Mouse (Mus musculus): ENCODE measurements around the gene Arrdc1. TPM values are rescaled to one million over a fixed set of nuclear protein-coding genes. Genes with fewer than 3 reads are reported as not detected.

Arrdc1 gene
- polyA plus RNA-seq, 1 experiment: 15.2 TPM

- no peaks in the 10 kb centered on the region for H3K4me1 ChIP-seq (ENCODE audit: control insufficient read depth, insufficient read depth, low read length)
- TF ChIP-seq POLR2A (IDR thresholded peaks at IDR 0.05; ENCODE audit: low read depth, low read length) (no peak), CTCF (IDR thresholded peaks at IDR 0.05; ENCODE audit: borderline replicate concordance, insufficient read depth, low read length) (no peak)
Measured at GRCm38 (mm10) chr2:24925284-24925683, 9.8 kb downstream of the Arrdc1 start.

GRCm38 (mm10) chr2:24923561-24923960 is 11.5 kb downstream of the Arrdc1 start:
- TF ChIP-seq CTCF (IDR thresholded peaks at IDR 0.05; ENCODE audit: borderline replicate concordance, insufficient read depth, low read length) (no peak), POLR2A (IDR thresholded peaks at IDR 0.05; ENCODE audit: low read depth, low read length) (no peak)
- Histone ChIP-seq H3K27ac (ENCODE audit: insufficient read depth, low read length) (no peak overlapping the region), H3K4me3 (ENCODE audit: insufficient read depth, low read length) (no peak overlapping the region), H3K4me1 (ENCODE audit: control insufficient read depth, insufficient read depth, low read length) (no peaks in the 10 kb centered on the region)

More at GRCm38 (mm10) chr2:24925284-24925683, 9.8 kb downstream of the Arrdc1 start:
- H3K4me3 ChIP-seq (ENCODE audit: insufficient read depth, low read length): no peak overlapping the region
- H3K27ac ChIP-seq (ENCODE audit: insufficient read depth, low read length): no peak overlapping the region

GRCm38 (mm10) chr2:24919839-24920175 is 15.2 kb downstream of the Arrdc1 start:
- Histone ChIP-seq H3K4me3 (ENCODE audit: insufficient read depth, low read length) (peak overlapping the region; percentile 66), H3K4me1 (ENCODE audit: control insufficient read depth, insufficient read depth, low read length) (no peaks in the 10 kb centered on the region), H3K27ac (ENCODE audit: insufficient read depth, low read length) (no peak overlapping the region)
- TF ChIP-seq CTCF (IDR thresholded peaks at IDR 0.05; ENCODE audit: borderline replicate concordance, insufficient read depth, low read length): no peak
- TF ChIP-seq POLR2A (IDR thresholded peaks at IDR 0.05; ENCODE audit: low read depth, low read length): no peak

- peak within 1 kb of the TSS; percentile 94 for H3K4me3 ChIP-seq (ENCODE audit: insufficient read depth, low read length)
- H3K27ac ChIP-seq (ENCODE audit: insufficient read depth, low read length): peak within 1 kb of the TSS; percentile 65
- H3K4me1 ChIP-seq (ENCODE audit: control insufficient read depth, insufficient read depth, low read length): no peaks in the 10 kb centered on the region
- TF ChIP-seq CTCF (IDR thresholded peaks at IDR 0.05; ENCODE audit: borderline replicate concordance, insufficient read depth, low read length) (no peak), POLR2A (IDR thresholded peaks at IDR 0.05; ENCODE audit: low read depth, low read length) (peak; percentile 88)
Measured at GRCm38 (mm10) chr2:24918930-24919838, 15.9 kb downstream of the Arrdc1 start, which contains the start of gene Ehmt1. TSS of gene Ehmt1 (minus strand) at chr2:24919614.

- no peak overlapping the region for H3K27ac ChIP-seq (ENCODE audit: insufficient read depth, low read length)
- TF ChIP-seq POLR2A (IDR thresholded peaks at IDR 0.05; ENCODE audit: low read depth, low read length) (no peak), CTCF (IDR thresholded peaks at IDR 0.05; ENCODE audit: borderline replicate concordance, insufficient read depth, low read length) (no peak)
- no peak overlapping the region for H3K4me3 ChIP-seq (ENCODE audit: insufficient read depth, low read length)
- H3K4me1 ChIP-seq (ENCODE audit: control insufficient read depth, insufficient read depth, low read length): no peaks in the 10 kb centered on the region
Measured at GRCm38 (mm10) chr2:24914762-24915161, 20.3 kb downstream of the Arrdc1 start.

- no peak for TF ChIP-seq CTCF (IDR thresholded peaks at IDR 0.05; ENCODE audit: borderline replicate concordance, insufficient read depth, low read length)
- no peak for TF ChIP-seq POLR2A (IDR thresholded peaks at IDR 0.05; ENCODE audit: low read depth, low read length)
- no peak overlapping the region for H3K4me3 ChIP-seq (ENCODE audit: insufficient read depth, low read length)
- H3K4me1 ChIP-seq (ENCODE audit: control insufficient read depth, insufficient read depth, low read length): no peaks in the 10 kb centered on the region
- H3K27ac ChIP-seq (ENCODE audit: insufficient read depth, low read length): no peak overlapping the region
Measured at GRCm38 (mm10) chr2:24912589-24912988, 22.5 kb downstream of the Arrdc1 start.

- Histone ChIP-seq H3K4me1 (ENCODE audit: control insufficient read depth, insufficient read depth, low read length) (no peaks in the 10 kb centered on the region), H3K4me3 (ENCODE audit: insufficient read depth, low read length) (no peak overlapping the region), H3K27ac (ENCODE audit: insufficient read depth, low read length) (no peak overlapping the region)
- TF ChIP-seq CTCF (IDR thresholded peaks at IDR 0.05; ENCODE audit: borderline replicate concordance, insufficient read depth, low read length) (no peak), POLR2A (IDR thresholded peaks at IDR 0.05; ENCODE audit: low read depth, low read length) (no peak)
Measured at GRCm38 (mm10) chr2:24912189-24912588, 22.9 kb downstream of the Arrdc1 start.

GRCm38 (mm10) chr2:24910481-24910880 is 24.6 kb downstream of the Arrdc1 start:
- H3K4me3 ChIP-seq (ENCODE audit: insufficient read depth, low read length): no peak overlapping the region
- peaks cover 6% of the 10 kb centered on the region; the same call in 1 of the 2 replicates for H3K4me1 ChIP-seq (ENCODE audit: control insufficient read depth, insufficient read depth, low read length)
- no peak overlapping the region for H3K27ac ChIP-seq (ENCODE audit: insufficient read depth, low read length)
- TF ChIP-seq CTCF (IDR thresholded peaks at IDR 0.05; ENCODE audit: borderline replicate concordance, insufficient read depth, low read length) (no peak), POLR2A (IDR thresholded peaks at IDR 0.05; ENCODE audit: low read depth, low read length) (no peak)

- peak overlapping the region; percentile 92 for H3K27ac ChIP-seq (ENCODE audit: insufficient read depth, low read length)
- peaks cover 17% of the 10 kb centered on the region for H3K4me1 ChIP-seq (ENCODE audit: control insufficient read depth, insufficient read depth, low read length)
- H3K4me3 ChIP-seq (ENCODE audit: insufficient read depth, low read length): no peak overlapping the region
- TF ChIP-seq CTCF (IDR thresholded peaks at IDR 0.05; ENCODE audit: borderline replicate concordance, insufficient read depth, low read length) (no peak), POLR2A (IDR thresholded peaks at IDR 0.05; ENCODE audit: low read depth, low read length) (no peak)
Measured at GRCm38 (mm10) chr2:24905653-24906155, 29.3 kb downstream of the Arrdc1 start.

All from embryonic fibroblast, embryonic 13.5 days (primary cell).